Mouse (Mus musculus): Measurements from ENCODE around the gene Lum. TPM values are rescaled to one million over a fixed set of nuclear protein-coding genes. Genes with fewer than 3 reads are reported as not detected.

The Lum gene
- polyA plus RNA-seq, 1 experiment from 2014 or later: 93.1 TPM

Other genes with a start within 250 kb of the Lum start
- gene Dcn, start 85.5 kb upstream of the Lum start, polyA plus RNA-seq (2015; fragmentation: Nextera tagmentation; extraction: Ambion mirVana): 314 and 356 TPM in 2 replicates
- 0.21 and 0.35 TPM in 2 replicates for gene Kera, start 41.8 kb downstream of the Lum start, polyA plus RNA-seq (2015; fragmentation: Nextera tagmentation; extraction: Ambion mirVana)
- gene Epyc, start 78.9 kb downstream of the Lum start, polyA plus RNA-seq (2015; fragmentation: Nextera tagmentation; extraction: Ambion mirVana): 1.0 and 1.3 TPM in 2 replicates
- gene Ccer1, start 127.9 kb downstream of the Lum start, polyA plus RNA-seq (2015; fragmentation: Nextera tagmentation; extraction: Ambion mirVana): not detected in 2 replicates
- gene C030005K15Rik, start 161.6 kb downstream of the Lum start, polyA plus RNA-seq (2015; fragmentation: Nextera tagmentation; extraction: Ambion mirVana): not detected in 2 replicates